Mouse (Mus musculus): Measurements from ENCODE around the gene Stard13. TPM values are rescaled to one million over a fixed set of nuclear protein-coding genes. Genes with fewer than 3 reads are reported as not detected.

Stard13 gene
- total RNA-seq, 1 experiment: 6.8 TPM

GRCm38 (mm10) chr5:150994096-150994495, 239.5 kb downstream of the Stard13 start:
- Histone ChIP-seq H3K27ac (ENCODE audit: insufficient read depth, low read depth, low read length, poor library complexity, severe bottlenecking) (no peak overlapping the region), H3K4me1 (ENCODE audit: control insufficient read depth in 2 of 2, insufficient read depth in 2 of 2, low read length in 2 of 2, poor library complexity in 1 of 2) (peaks cover 0 to 1% of the 10 kb centered on the region in 2 experiments; a peak in 1 of 4 replicates), H3K9me3 (ENCODE audit: control insufficient read depth, insufficient read depth, low read depth, low read length) (no peaks in the 10 kb centered on the region), H3K36me3 (ENCODE audit: control insufficient read depth, insufficient read depth, low read length, poor library complexity, severe bottlenecking) (no peaks in the 10 kb centered on the region), H3K9ac (ENCODE audit: insufficient read depth, low read depth, low read length, poor library complexity, severe bottlenecking) (no peak overlapping the region), H3K4me3 (ENCODE audit: insufficient read depth in 1 of 2, low read depth in 1 of 2, low read length in 2 of 2, poor library complexity in 1 of 2, severe bottlenecking in 1 of 2) (no peak overlapping the region)
- in situ Hi-C loops (cut with MboI; ENCODE audit: low sequenced_read_pairs in 2 of 2, unreplicated experiment in 2 of 2): no loop called here
- TF ChIP-seq HCFC1 (IDR thresholded peaks at IDR 0.05; ENCODE audit: borderline replicate concordance, insufficient read depth, low read length) (no peak), ZC3H11A (IDR thresholded peaks at IDR 0.05; ENCODE audit: borderline replicate concordance, low read depth, low read length) (no peak), ZNF384 (IDR thresholded peaks at IDR 0.05; ENCODE audit: low read depth, low read length) (no peak), MAFK (IDR thresholded peaks at IDR 0.05; ENCODE audit: insufficient read depth, low read depth, low read length) (no peak), CHD2 (IDR thresholded peaks at IDR 0.05; ENCODE audit: low read depth, low read length) (no peak)
- DNase-seq (ENCODE audit: low read depth, low spot score): no peak

Other genes with a start within 250 kb of the Stard13 start
- not detected in 2 replicates for gene Gm42906, start 194.3 kb upstream of the Stard13 start, total RNA-seq (2012; rRNA removed)

Data from ES-E14 (cell line).